Mouse (Mus musculus) hindbrain, embryonic 11.5 days (tissue): ENCODE measurements around the gene Hbq1b. TPM values are rescaled to one million over a fixed set of nuclear protein-coding genes. Genes with fewer than 3 reads are reported as not detected.

Experiments
- ATAC-seq: fragments of 200-750 bp; cut with Nextera tagmentation; 2 replicates; pipeline ENCODE4 v1.8.0; 2017; ENCODE audit warnings: mild to moderate bottlenecking, moderate TSS enrichment, moderate library complexity; ENCODE audit not compliant: low FRiP score
- DNase-seq: peaks from one replicate; pipeline ENCODE4 v3.0.0-alpha.2; 2015; ENCODE audit warnings: low spot score
- H3K27ac ChIP-seq: fragments of 300-500 bp; sonication (generic); 2 replicates; pipeline ENCODE4 v1.5.1; 2014; ENCODE audit warnings: mild to moderate bottlenecking, low read depth, low read length
- H3K27me3 ChIP-seq: fragments of 300-500 bp; sonication (generic); 2 replicates; pipeline ENCODE4 v1.6.1; 2014; ENCODE audit warnings: mild to moderate bottlenecking, low read length, moderate library complexity, mixed read lengths; ENCODE audit not compliant: control insufficient read depth, insufficient read depth
- H3K36me3 ChIP-seq: fragments of 300-500 bp; sonication (generic); 2 replicates; pipeline ENCODE4 v1.6.1; 2014; ENCODE audit warnings: mild to moderate bottlenecking, low read length, moderate library complexity, mixed read lengths; ENCODE audit not compliant: control insufficient read depth, insufficient read depth
- H3K4me1 ChIP-seq: fragments of 300-500 bp; sonication (generic); replicated peaks from 2 replicates; pipeline ENCODE4 v1.6.1; 2014; ENCODE audit warnings: low read length, mixed read lengths; ENCODE audit not compliant: control insufficient read depth, insufficient read depth
- H3K4me2 ChIP-seq: fragments of 300-500 bp; sonication (generic); replicated peaks from 2 replicates; pipeline ENCODE4 v1.6.1; 2014; ENCODE audit warnings: mild to moderate bottlenecking, low read depth, low read length
- H3K4me3 ChIP-seq: fragments of 300-500 bp; sonication (generic); 2 replicates; pipeline ENCODE4 v1.5.1; 2014; ENCODE audit warnings: low read depth, low read length
- H3K9ac ChIP-seq: fragments of 300-500 bp; sonication (generic); 2 replicates; pipeline ENCODE4 v1.6.1; 2014; ENCODE audit warnings: low read depth, low read length
- H3K9me3 ChIP-seq: fragments of 300-500 bp; sonication (generic); 2 replicates; pipeline ENCODE4 v1.6.1; 2016; ENCODE audit warnings: low read length; ENCODE audit not compliant: control insufficient read depth
- WGBS: fragments of 180-500 bp; shearing (Covaris S2); extraction: QIAGEN DNeasy Blood & Tissue Kit; methylation state at CpG from one replicate; pipeline ENCODE4 v1.1.7; 2014; 5-methylcytosine and 5-hydroxymethylcytosine counted together
- polyA plus RNA-seq: library from polyadenylated mRNA; unstranded; fragments of >200 nt; fragmentation: Nextera tagmentation; extraction: Ambion mirVana; gene quantifications from 2 replicates; pipeline ENCODE4 v1.2.1, GENCODE M21; 2014

Hbq1b gene
- polyA plus RNA-seq, 1 experiment from 2014 or later, result 6.7 TPM

GRCm38 (mm10) chr11:32245614-32246013 lies 41.2 kb upstream of the Hbq1b start:
- peaks cover 5% of the 10 kb centered on the region; the same call in 1 of the 2 replicates for H3K36me3 ChIP-seq
- no peak overlapping the region for H3K27ac ChIP-seq
- WGBS, result 92% methylated on average over 6 of the region's 6 CpGs

GRCm38 (mm10) chr11:32247068-32247467 lies 39.7 kb upstream of the Hbq1b start:
- H3K27ac ChIP-seq, result no peak overlapping the region
- H3K9ac ChIP-seq, result no peak overlapping the region
- ATAC-seq, result no peak
- no peaks in the 10 kb centered on the region for H3K9me3 ChIP-seq
- no peak overlapping the region for H3K4me2 ChIP-seq
- no peak for DNase-seq
- H3K27me3 ChIP-seq, result no peaks in the 10 kb centered on the region
- H3K4me1 ChIP-seq, result no peaks in the 10 kb centered on the region; the same call in 1 of the 2 replicates
- H3K36me3 ChIP-seq, result peaks cover 5% of the 10 kb centered on the region; the same call in 1 of the 2 replicates
- H3K4me3 ChIP-seq, result no peak overlapping the region

More at GRCm38 (mm10) chr11:32245614-32246013, 41.2 kb upstream of the Hbq1b start:
- H3K9ac ChIP-seq, result no peak overlapping the region
- no peaks in the 10 kb centered on the region for H3K9me3 ChIP-seq
- DNase-seq (no peak), ATAC-seq (no peak)
- no peak overlapping the region for H3K4me3 ChIP-seq
- no peak overlapping the region for H3K4me2 ChIP-seq
- no peaks in the 10 kb centered on the region for H3K27me3 ChIP-seq
- no peaks in the 10 kb centered on the region; the same call in 1 of the 2 replicates for H3K4me1 ChIP-seq

- Histone ChIP-seq H3K27ac (no peak overlapping the region), H3K36me3 (peaks cover 5% of the 10 kb centered on the region; the same call in 1 of the 2 replicates), H3K9me3 (no peaks in the 10 kb centered on the region), H3K4me3 (no peak overlapping the region), H3K4me2 (no peak overlapping the region), H3K4me1 (no peaks in the 10 kb centered on the region; the same call in 1 of the 2 replicates), H3K27me3 (no peaks in the 10 kb centered on the region), H3K9ac (no peak overlapping the region)
- ATAC-seq (no peak), DNase-seq (no peak)
- 88% methylated on average over 3 of the region's 3 CpGs for WGBS
Observed at GRCm38 (mm10) chr11:32248350-32248749, 38.4 kb upstream of the Hbq1b start.

- H3K4me3 ChIP-seq, result no peak overlapping the region
- no peaks in the 10 kb centered on the region for H3K9me3 ChIP-seq
- H3K36me3 ChIP-seq, result peaks cover 5% of the 10 kb centered on the region; the same call in 1 of the 2 replicates
- DNase-seq (no peak), ATAC-seq (no peak)
- no peak overlapping the region for H3K4me2 ChIP-seq
- H3K27ac ChIP-seq, result no peak overlapping the region
- H3K9ac ChIP-seq, result no peak overlapping the region
- WGBS, result 86% methylated on average over 8 of the region's 8 CpGs
- H3K4me1 ChIP-seq, result no peaks in the 10 kb centered on the region
- H3K27me3 ChIP-seq, result no peaks in the 10 kb centered on the region
Observed at GRCm38 (mm10) chr11:32250880-32251763, 35.6 kb upstream of the Hbq1b start.

GRCm38 (mm10) chr11:32253121-32253520 lies 33.6 kb upstream of the Hbq1b start:
- Histone ChIP-seq H3K9ac (no peak overlapping the region), H3K27ac (no peak overlapping the region), H3K4me2 (no peak overlapping the region), H3K9me3 (no peaks in the 10 kb centered on the region), H3K36me3 (no peaks in the 10 kb centered on the region), H3K4me1 (no peaks in the 10 kb centered on the region), H3K27me3 (no peaks in the 10 kb centered on the region), H3K4me3 (no peak overlapping the region)
- no peak for DNase-seq
- no peak for ATAC-seq
- WGBS, result 92% methylated on average over 1 of the region's 1 CpGs

GRCm38 (mm10) chr11:32256146-32256545 lies 30.6 kb upstream of the Hbq1b start:
- no peak for ATAC-seq
- Histone ChIP-seq H3K9ac (no peak overlapping the region), H3K4me2 (no peak overlapping the region), H3K4me1 (no peaks in the 10 kb centered on the region), H3K9me3 (no peaks in the 10 kb centered on the region), H3K27ac (no peak overlapping the region), H3K36me3 (no peaks in the 10 kb centered on the region), H3K27me3 (no peaks in the 10 kb centered on the region), H3K4me3 (no peak overlapping the region)
- 95% methylated on average over 1 of the region's 1 CpGs for WGBS
- DNase-seq, result no peak

- H3K36me3 ChIP-seq, result no peaks in the 10 kb centered on the region
- 87% methylated on average over 3 of the region's 3 CpGs for WGBS
- DNase-seq (no peak), ATAC-seq (no peak)
- no peaks in the 10 kb centered on the region for H3K27me3 ChIP-seq
- no peak overlapping the region for H3K27ac ChIP-seq
- H3K4me2 ChIP-seq, result no peak overlapping the region
- H3K4me3 ChIP-seq, result no peak overlapping the region
- no peaks in the 10 kb centered on the region for H3K9me3 ChIP-seq
- H3K9ac ChIP-seq, result no peak overlapping the region
- no peaks in the 10 kb centered on the region for H3K4me1 ChIP-seq
Observed at GRCm38 (mm10) chr11:32256566-32256965, 30.2 kb upstream of the Hbq1b start.

GRCm38 (mm10) chr11:32262674-32263415 lies 23.9 kb upstream of the Hbq1b start:
- no peaks in the 10 kb centered on the region for H3K27me3 ChIP-seq
- no peak overlapping the region for H3K4me3 ChIP-seq
- H3K9ac ChIP-seq, result no peak overlapping the region
- H3K4me1 ChIP-seq, result no peaks in the 10 kb centered on the region
- DNase-seq (no peak), ATAC-seq (no peak)
- no peaks in the 10 kb centered on the region for H3K9me3 ChIP-seq
- WGBS, result 83% methylated on average over 10 of the region's 10 CpGs
- no peak overlapping the region for H3K4me2 ChIP-seq
- H3K36me3 ChIP-seq, result no peaks in the 10 kb centered on the region
- no peak overlapping the region for H3K27ac ChIP-seq
